Mouse (Mus musculus) lung, postnatal 0 days (tissue): Measurements from ENCODE around the gene Mtg2. TPM values are rescaled to one million over a fixed set of nuclear protein-coding genes. Genes with fewer than 3 reads are reported as not detected.
A peak's percentile ranks its signal among the peaks of the same experiment; 100 is the strongest.

ENCODE experiments used
- ATAC-seq: fragments of 200-750 bp; cut with Nextera tagmentation; 2 replicates; pipeline ENCODE4 v1.8.0; 2017; ENCODE audit warnings: moderate library complexity
- DNase-seq: peaks from one replicate; pipeline ENCODE4 v3.0.0-alpha.2; 2016; ENCODE audit warnings: low spot score
- H3K27ac ChIP-seq: fragments of 300-500 bp; sonication (generic); 2 replicates; pipeline ENCODE4 v1.5.1; 2014; ENCODE audit warnings: antibody characterized with exemption, mild to moderate bottlenecking, low read length, mixed read lengths
- H3K27me3 ChIP-seq: fragments of 300-500 bp; sonication (generic); replicated peaks from 2 replicates; pipeline ENCODE4 v1.6.1; 2014; ENCODE audit warnings: low read length, mixed read lengths; ENCODE audit not compliant: insufficient read depth
- H3K36me3 ChIP-seq: fragments of 300-500 bp; sonication (generic); 2 replicates; pipeline ENCODE4 v1.6.1; 2014; ENCODE audit warnings: low read length, mixed read lengths; ENCODE audit not compliant: insufficient read depth
- H3K4me1 ChIP-seq: fragments of 300-500 bp; sonication (generic); 2 replicates; pipeline ENCODE4 v1.6.1; 2014; ENCODE audit warnings: antibody characterized with exemption, low read depth, low read length, mixed read lengths; ENCODE audit not compliant: insufficient read depth
- H3K4me2 ChIP-seq: fragments of 300-500 bp; sonication (generic); replicated peaks from 2 replicates; pipeline ENCODE4 v1.6.1; 2014; ENCODE audit warnings: low read depth, mild to moderate bottlenecking, low read length, moderate library complexity, mixed read lengths
- H3K4me3 ChIP-seq: fragments of 300-500 bp; sonication (generic); 2 replicates; pipeline ENCODE4 v1.5.1; 2014; ENCODE audit warnings: low read depth, low read length
- H3K9ac ChIP-seq: fragments of 300-500 bp; sonication (generic); replicated peaks from 2 replicates; pipeline ENCODE4 v1.6.1; 2014; ENCODE audit warnings: low read depth, mild to moderate bottlenecking
- H3K9me3 ChIP-seq: fragments of 300-500 bp; sonication (generic); 2 replicates; pipeline ENCODE4 v1.6.1; 2016; ENCODE audit warnings: low read length, mixed read lengths
- CTCF ChIP-seq: IDR thresholded peaks from 2 replicates; pipeline ENCODE4 v1.5.1; 2016; ENCODE audit warnings: antibody characterized with exemption, mild to moderate bottlenecking
- EP300 ChIP-seq: IDR thresholded peaks from 2 replicates; pipeline ENCODE4 v1.6.1; 2016; ENCODE audit warnings: antibody characterized with exemption, mild to moderate bottlenecking, control low read depth
- WGBS: fragments of 180-500 bp; shearing (Covaris S2); extraction: QIAGEN DNeasy Blood & Tissue Kit; methylation state at CpG from one replicate; pipeline ENCODE4 v1.1.7; 2014; 5-methylcytosine and 5-hydroxymethylcytosine counted together
- polyA plus RNA-seq: library from polyadenylated mRNA; unstranded; fragments of >200 nt; fragmentation: Nextera tagmentation; extraction: Ambion mirVana; gene quantifications from 2 replicates; pipeline ENCODE4 v1.2.1, GENCODE M21; 2015

The Mtg2 gene
- polyA plus RNA-seq, 1 experiment from 2014 or later: 18.7 TPM

GRCm38 (mm10) chr2:180084565-180084964, 14.2 kb downstream of the Mtg2 start:
- Histone ChIP-seq H3K9me3 (no peaks in the 10 kb centered on the region), H3K9ac (no peak overlapping the region), H3K4me2 (no peak overlapping the region), H3K4me3 (no peak overlapping the region), H3K4me1 (no peaks in the 10 kb centered on the region), H3K27me3 (no peaks in the 10 kb centered on the region), H3K27ac (no peak overlapping the region), H3K36me3 (no peaks in the 10 kb centered on the region)
- TF ChIP-seq CTCF (no peak), EP300 (no peak)
- 30% methylated on average over 3 of the region's 3 CpGs for WGBS
- DNase-seq (no peak), ATAC-seq (no peak)

GRCm38 (mm10) chr2:180085926-180086636, 15.7 kb downstream of the Mtg2 start:
- TF ChIP-seq EP300 (no peak), CTCF (no peak)
- H3K4me2 ChIP-seq: no peak overlapping the region
- DNase-seq: no peak
- H3K36me3 ChIP-seq: no peaks in the 10 kb centered on the region
- H3K4me3 ChIP-seq: no peak overlapping the region
- no peak for ATAC-seq
- 69% methylated on average over 16 of the region's 16 CpGs for WGBS
- H3K27me3 ChIP-seq: no peaks in the 10 kb centered on the region
- H3K9me3 ChIP-seq: no peaks in the 10 kb centered on the region
- no peak overlapping the region for H3K9ac ChIP-seq
- no peaks in the 10 kb centered on the region for H3K4me1 ChIP-seq
- H3K27ac ChIP-seq: no peak overlapping the region

- H3K27me3 ChIP-seq: no peaks in the 10 kb centered on the region
- H3K4me1 ChIP-seq: no peaks in the 10 kb centered on the region
- H3K9me3 ChIP-seq: no peaks in the 10 kb centered on the region
- H3K27ac ChIP-seq: no peak overlapping the region
- H3K4me3 ChIP-seq: no peak overlapping the region
- TF ChIP-seq CTCF: no peak
- TF ChIP-seq EP300: no peak
- ATAC-seq: no peak
- WGBS: 85% methylated on average over 5 of the region's 5 CpGs
- no peak overlapping the region for H3K4me2 ChIP-seq
- DNase-seq: no peak
- H3K36me3 ChIP-seq: no peaks in the 10 kb centered on the region
- no peak overlapping the region for H3K9ac ChIP-seq
Observed at GRCm38 (mm10) chr2:180086637-180087027, 16.2 kb downstream of the Mtg2 start.

GRCm38 (mm10) chr2:180087472-180087871, 17.1 kb downstream of the Mtg2 start:
- Histone ChIP-seq H3K9ac (no peak overlapping the region), H3K4me3 (no peak overlapping the region), H3K4me1 (no peaks in the 10 kb centered on the region), H3K4me2 (no peak overlapping the region), H3K9me3 (no peaks in the 10 kb centered on the region), H3K27ac (no peak overlapping the region), H3K27me3 (no peaks in the 10 kb centered on the region), H3K36me3 (no peaks in the 10 kb centered on the region)
- WGBS: 85% methylated on average over 4 of the region's 4 CpGs
- DNase-seq (no peak), ATAC-seq (no peak)
- TF ChIP-seq EP300: no peak
- peak; percentile 39 for TF ChIP-seq CTCF

- no peak for TF ChIP-seq EP300
- no peak for TF ChIP-seq CTCF
- no peak overlapping the region for H3K4me2 ChIP-seq
- no peaks in the 10 kb centered on the region for H3K36me3 ChIP-seq
- no peak for ATAC-seq
- H3K27ac ChIP-seq: no peak overlapping the region
- H3K4me1 ChIP-seq: no peaks in the 10 kb centered on the region
- WGBS: 53% methylated on average over 11 of the region's 11 CpGs
- no peak overlapping the region for H3K9ac ChIP-seq
- H3K4me3 ChIP-seq: no peak overlapping the region
- H3K9me3 ChIP-seq: no peaks in the 10 kb centered on the region
- no peak for DNase-seq
- H3K27me3 ChIP-seq: no peaks in the 10 kb centered on the region
Observed at GRCm38 (mm10) chr2:180090285-180090684, 19.9 kb downstream of the Mtg2 start.

- Histone ChIP-seq H3K4me1 (no peaks in the 10 kb centered on the region), H3K27me3 (peaks cover 6% of the 10 kb centered on the region; the same call in 1 of the 2 replicates), H3K27ac (no peak overlapping the region), H3K4me2 (no peak overlapping the region), H3K9me3 (no peaks in the 10 kb centered on the region), H3K36me3 (no peaks in the 10 kb centered on the region), H3K9ac (no peak overlapping the region), H3K4me3 (no peak overlapping the region)
- ATAC-seq (no peak), DNase-seq (no peak)
- no peak for TF ChIP-seq EP300
- TF ChIP-seq CTCF: no peak
- WGBS: 27% methylated on average over 5 of the region's 5 CpGs
Observed at GRCm38 (mm10) chr2:180095711-180096110, 25.3 kb downstream of the Mtg2 start.
